Mouse (Mus musculus): ENCODE results near the gene Fbxl19. TPM values are rescaled to one million over a fixed set of nuclear protein-coding genes. Genes with fewer than 3 reads are reported as not detected.

Fbxl19 gene
- polyA plus RNA-seq, 1 experiment from 2014 or later = 6.9 TPM

DNA sequence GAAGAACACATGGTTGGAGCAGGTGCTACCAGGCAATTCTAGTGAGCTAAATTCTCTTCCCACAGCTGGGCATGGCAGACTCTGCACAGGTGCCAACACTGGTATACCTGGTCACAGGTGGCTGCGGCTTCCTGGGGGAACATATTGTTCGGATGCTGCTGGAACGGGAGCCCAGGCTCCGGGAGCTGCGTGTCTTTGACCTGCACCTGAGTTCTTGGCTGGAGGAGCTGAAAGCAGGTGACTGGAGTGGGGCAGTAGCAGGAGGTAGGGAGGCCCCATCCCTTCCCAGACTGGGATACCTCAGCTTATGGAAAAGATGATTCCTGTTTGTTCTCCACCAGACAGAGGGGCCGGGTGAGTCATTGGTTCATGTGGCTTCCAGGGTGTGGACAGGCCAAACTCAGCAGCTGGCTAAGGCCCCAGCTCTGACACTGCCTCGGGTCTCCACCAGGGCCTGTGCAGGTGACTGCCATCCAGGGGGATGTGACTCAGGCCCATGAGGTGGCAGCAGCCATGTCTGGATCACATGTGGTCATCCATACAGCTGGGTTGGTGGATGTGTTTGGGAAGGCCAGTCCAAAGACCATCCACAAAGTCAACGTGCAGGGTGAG is 56.8 kb downstream of the Fbxl19 start:
- peaks cover 61% of the 10 kb centered on the region for H3K36me3 ChIP-seq (replicated peaks; ENCODE audit: control insufficient read depth, insufficient read depth)
- DNase-seq (ENCODE audit: low spot score) = no peak
- no peak overlapping the region for H3K4me3 ChIP-seq (replicated peaks; ENCODE audit: low read length)
- no peaks in the 10 kb centered on the region for H3K27me3 ChIP-seq (ENCODE audit: control insufficient read depth, insufficient read depth, low read length)
- WGBS = 91% methylated on average over 8 of the region's 8 CpGs
- no peak overlapping the region for H3K27ac ChIP-seq
- 0 out of 2 replicates have a peak, but pooled peaks have one; percentile 1 for ATAC-seq (ENCODE audit: low FRiP score)
- no peaks in the 10 kb centered on the region for H3K9me3 ChIP-seq (ENCODE audit: control insufficient read depth, low read length)
- H3K4me1 ChIP-seq (replicated peaks; ENCODE audit: control insufficient read depth, insufficient read depth, low read length) = 0 out of 2 replicates have a peak, but pooled peaks cover 5% of the 10 kb centered on the region
- peak overlapping the region; percentile 24; the same call in 1 of the 2 replicates for H3K4me2 ChIP-seq (replicated peaks)
- H3K9ac ChIP-seq = no peak overlapping the region

- Histone ChIP-seq H3K9me3 (ENCODE audit: control insufficient read depth, low read length) (no peaks in the 10 kb centered on the region), H3K36me3 (replicated peaks; ENCODE audit: control insufficient read depth, insufficient read depth) (peaks cover 56% of the 10 kb centered on the region), H3K4me2 (replicated peaks) (no peak overlapping the region), H3K4me1 (replicated peaks; ENCODE audit: control insufficient read depth, insufficient read depth, low read length) (0 out of 2 replicates have a peak, but pooled peaks cover 5% of the 10 kb centered on the region), H3K4me3 (replicated peaks; ENCODE audit: low read length) (no peak overlapping the region), H3K9ac (no peak overlapping the region), H3K27me3 (ENCODE audit: control insufficient read depth, insufficient read depth, low read length) (no peaks in the 10 kb centered on the region), H3K27ac (no peak overlapping the region)
- DNase-seq (ENCODE audit: low spot score) (no peak), ATAC-seq (ENCODE audit: low FRiP score) (no peak)
- 93% methylated on average over 17 of the region's 17 CpGs for WGBS
Measured at GRCm38 (mm10) chr7:127802313-127802712, 58.0 kb downstream of the Fbxl19 start.

DNA sequence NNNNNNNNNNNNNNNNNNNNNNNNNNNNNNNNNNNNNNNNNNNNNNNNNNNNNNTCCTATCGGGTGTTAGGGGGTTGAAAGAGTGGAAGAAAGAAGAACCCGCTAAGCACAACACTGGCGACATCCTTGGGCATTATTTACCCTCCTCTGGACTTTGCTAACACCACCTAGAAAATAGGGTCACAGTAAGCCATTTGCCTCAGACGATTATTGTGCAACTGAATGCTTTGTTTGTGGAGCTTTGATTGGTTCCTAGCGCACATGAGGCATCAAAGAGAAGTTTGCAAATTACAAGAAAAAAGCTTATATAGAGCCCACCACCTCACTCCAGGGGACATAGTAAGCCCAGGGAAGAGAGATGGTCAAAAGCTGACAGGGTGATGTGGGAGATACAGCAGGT is 64.5 kb downstream of the Fbxl19 start:
- H3K9me3 ChIP-seq (ENCODE audit: control insufficient read depth, low read length) = no peaks in the 10 kb centered on the region
- WGBS = 80% methylated on average over 5 of the region's 5 CpGs
- no peaks in the 10 kb centered on the region for H3K27me3 ChIP-seq (ENCODE audit: control insufficient read depth, insufficient read depth, low read length)
- H3K4me3 ChIP-seq (replicated peaks; ENCODE audit: low read length) = no peak overlapping the region
- peaks cover 78% of the 10 kb centered on the region for H3K36me3 ChIP-seq (replicated peaks; ENCODE audit: control insufficient read depth, insufficient read depth)
- no peak overlapping the region for H3K4me2 ChIP-seq (replicated peaks)
- no peak overlapping the region for H3K9ac ChIP-seq
- DNase-seq (ENCODE audit: low spot score) = no peak
- no peak for ATAC-seq (ENCODE audit: low FRiP score)
- no peak overlapping the region for H3K27ac ChIP-seq
- no peaks in the 10 kb centered on the region for H3K4me1 ChIP-seq (replicated peaks; ENCODE audit: control insufficient read depth, insufficient read depth, low read length)

DNA sequence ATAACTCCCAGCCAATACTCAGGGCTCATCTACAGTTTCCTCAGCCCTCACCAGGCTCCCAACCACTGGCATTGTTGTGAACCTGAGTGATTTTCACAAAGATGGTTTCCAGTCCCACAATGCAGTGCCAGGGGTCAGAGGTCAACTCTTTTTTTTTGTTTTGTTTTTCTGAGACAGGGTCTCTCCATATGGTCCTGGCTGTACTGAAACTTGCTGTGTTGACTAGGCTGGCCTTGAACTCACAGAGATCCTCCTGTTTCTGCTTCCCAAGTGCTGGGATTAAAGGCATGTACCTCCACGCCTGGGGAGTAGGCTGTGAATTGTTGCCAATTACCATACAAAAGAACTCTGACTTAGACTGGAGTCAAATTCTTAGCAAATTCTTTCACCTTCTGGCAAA is 65.5 kb downstream of the Fbxl19 start:
- Histone ChIP-seq H3K9ac (no peak overlapping the region), H3K27me3 (ENCODE audit: control insufficient read depth, insufficient read depth, low read length) (no peaks in the 10 kb centered on the region), H3K27ac (no peak overlapping the region), H3K4me1 (replicated peaks; ENCODE audit: control insufficient read depth, insufficient read depth, low read length) (no peaks in the 10 kb centered on the region), H3K4me2 (replicated peaks) (no peak overlapping the region), H3K36me3 (replicated peaks; ENCODE audit: control insufficient read depth, insufficient read depth) (peaks cover 87% of the 10 kb centered on the region), H3K4me3 (replicated peaks; ENCODE audit: low read length) (no peak overlapping the region), H3K9me3 (ENCODE audit: control insufficient read depth, low read length) (no peaks in the 10 kb centered on the region)
- DNase-seq (ENCODE audit: low spot score) (no peak), ATAC-seq (ENCODE audit: low FRiP score) (no peak)
- WGBS = 94% methylated on average over 1 of the region's 1 CpGs

DNA sequence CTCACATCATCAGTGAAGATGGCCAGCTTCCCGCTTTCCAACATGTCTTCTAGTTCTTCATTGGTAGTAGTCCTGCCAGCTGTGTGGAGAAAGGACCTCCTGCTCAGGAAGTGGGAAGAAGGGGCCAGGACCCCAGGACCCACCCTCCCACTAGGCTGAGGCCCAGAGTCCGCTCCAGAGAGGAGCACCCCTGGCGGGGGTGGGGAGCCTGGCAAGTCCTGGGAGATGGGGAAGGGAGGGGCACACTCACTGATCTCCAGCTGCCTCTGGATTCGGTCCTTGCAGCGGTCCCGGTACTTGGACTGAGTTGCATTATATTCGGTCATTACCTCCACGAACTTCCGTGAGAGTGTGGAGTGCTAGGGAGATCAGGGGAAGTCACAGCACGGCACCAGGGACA is 66.3 kb downstream of the Fbxl19 start:
- no peak overlapping the region for H3K9ac ChIP-seq
- no peaks in the 10 kb centered on the region for H3K4me1 ChIP-seq (replicated peaks; ENCODE audit: control insufficient read depth, insufficient read depth, low read length)
- H3K27me3 ChIP-seq (ENCODE audit: control insufficient read depth, insufficient read depth, low read length) = no peaks in the 10 kb centered on the region
- WGBS = 77% methylated on average over 10 of the region's 10 CpGs
- DNase-seq (ENCODE audit: low spot score) = no peak
- no peaks in the 10 kb centered on the region for H3K9me3 ChIP-seq (ENCODE audit: control insufficient read depth, low read length)
- H3K36me3 ChIP-seq (replicated peaks; ENCODE audit: control insufficient read depth, insufficient read depth) = peaks cover 89% of the 10 kb centered on the region
- no peak overlapping the region for H3K4me2 ChIP-seq (replicated peaks)
- no peak overlapping the region for H3K4me3 ChIP-seq (replicated peaks; ENCODE audit: low read length)
- ATAC-seq (ENCODE audit: low FRiP score) = no peak
- no peak overlapping the region for H3K27ac ChIP-seq

DNA sequence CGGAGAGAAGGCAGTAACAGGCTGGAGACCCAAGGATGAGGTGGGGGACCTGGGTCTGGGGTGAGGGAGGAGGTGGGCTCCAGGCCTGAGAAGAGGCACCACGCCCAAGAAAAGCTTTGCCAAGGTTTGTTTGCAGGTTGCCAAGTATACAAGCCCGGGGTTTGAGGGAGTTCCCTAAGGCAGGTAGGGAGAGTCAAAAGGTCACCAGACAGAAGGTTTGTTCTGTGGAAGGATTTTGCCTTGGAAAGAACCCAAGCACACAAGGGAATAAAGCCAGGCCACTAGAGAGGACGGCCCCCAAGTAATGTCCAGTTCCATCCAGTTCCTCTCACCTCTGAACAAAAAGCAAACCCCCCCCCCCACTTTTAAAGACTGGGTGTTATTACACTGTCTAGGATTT is 66.9 kb downstream of the Fbxl19 start:
- 80% methylated on average over 4 of the region's 4 CpGs for WGBS
- H3K9me3 ChIP-seq (ENCODE audit: control insufficient read depth, low read length) = no peaks in the 10 kb centered on the region
- H3K27me3 ChIP-seq (ENCODE audit: control insufficient read depth, insufficient read depth, low read length) = no peaks in the 10 kb centered on the region
- no peak overlapping the region for H3K27ac ChIP-seq
- H3K4me2 ChIP-seq (replicated peaks) = no peak overlapping the region
- no peak overlapping the region for H3K4me3 ChIP-seq (replicated peaks; ENCODE audit: low read length)
- H3K9ac ChIP-seq = no peak overlapping the region
- no peak for DNase-seq (ENCODE audit: low spot score)
- no peak for ATAC-seq (ENCODE audit: low FRiP score)
- peaks cover 86% of the 10 kb centered on the region for H3K36me3 ChIP-seq (replicated peaks; ENCODE audit: control insufficient read depth, insufficient read depth)
- no peaks in the 10 kb centered on the region for H3K4me1 ChIP-seq (replicated peaks; ENCODE audit: control insufficient read depth, insufficient read depth, low read length)

DNA sequence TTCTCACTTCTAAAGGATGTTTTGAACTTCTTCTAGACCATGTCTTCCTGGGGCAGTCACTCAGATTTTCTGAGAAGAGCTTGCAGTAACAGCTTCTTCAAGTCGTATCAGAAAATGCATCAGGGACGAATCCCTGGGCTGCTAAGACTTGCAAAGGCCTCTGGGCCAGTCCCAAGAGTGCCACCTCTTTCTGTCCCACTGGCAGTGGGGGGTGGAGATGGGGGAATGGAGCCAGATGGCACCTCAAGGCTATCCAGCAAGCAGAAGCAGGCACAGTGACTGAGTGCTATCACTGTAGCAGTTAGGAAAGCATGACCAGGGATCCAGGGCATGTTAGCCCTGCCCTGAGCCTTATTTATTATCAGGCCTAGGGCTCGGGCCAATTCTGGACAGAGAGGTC is 67.9 kb downstream of the Fbxl19 start:
- no peak overlapping the region for H3K4me3 ChIP-seq (replicated peaks; ENCODE audit: low read length)
- H3K9ac ChIP-seq = no peak overlapping the region
- no peak overlapping the region for H3K27ac ChIP-seq
- H3K27me3 ChIP-seq (ENCODE audit: control insufficient read depth, insufficient read depth, low read length) = no peaks in the 10 kb centered on the region
- no peak for ATAC-seq (ENCODE audit: low FRiP score)
- no peaks in the 10 kb centered on the region for H3K4me1 ChIP-seq (replicated peaks; ENCODE audit: control insufficient read depth, insufficient read depth, low read length)
- WGBS = 91% methylated on average over 3 of the region's 3 CpGs
- no peak for DNase-seq (ENCODE audit: low spot score)
- no peaks in the 10 kb centered on the region for H3K9me3 ChIP-seq (ENCODE audit: control insufficient read depth, low read length)
- peaks cover 81% of the 10 kb centered on the region for H3K36me3 ChIP-seq (replicated peaks; ENCODE audit: control insufficient read depth, insufficient read depth)
- H3K4me2 ChIP-seq (replicated peaks) = no peak overlapping the region

GRCm38 (mm10) chr7:127813821-127814220 is 69.5 kb downstream of the Fbxl19 start:
- no peak overlapping the region for H3K4me3 ChIP-seq (replicated peaks; ENCODE audit: low read length)
- no peaks in the 10 kb centered on the region for H3K4me1 ChIP-seq (replicated peaks; ENCODE audit: control insufficient read depth, insufficient read depth, low read length)
- H3K27me3 ChIP-seq (ENCODE audit: control insufficient read depth, insufficient read depth, low read length) = no peaks in the 10 kb centered on the region
- no peak overlapping the region for H3K9ac ChIP-seq
- no peaks in the 10 kb centered on the region for H3K9me3 ChIP-seq (ENCODE audit: control insufficient read depth, low read length)
- H3K4me2 ChIP-seq (replicated peaks) = no peak overlapping the region
- H3K27ac ChIP-seq = no peak overlapping the region
- peaks cover 72% of the 10 kb centered on the region for H3K36me3 ChIP-seq (replicated peaks; ENCODE audit: control insufficient read depth, insufficient read depth)
- ATAC-seq (ENCODE audit: low FRiP score) (no peak), DNase-seq (ENCODE audit: low spot score) (no peak)
- 90% methylated on average over 4 of the region's 4 CpGs for WGBS

DNA sequence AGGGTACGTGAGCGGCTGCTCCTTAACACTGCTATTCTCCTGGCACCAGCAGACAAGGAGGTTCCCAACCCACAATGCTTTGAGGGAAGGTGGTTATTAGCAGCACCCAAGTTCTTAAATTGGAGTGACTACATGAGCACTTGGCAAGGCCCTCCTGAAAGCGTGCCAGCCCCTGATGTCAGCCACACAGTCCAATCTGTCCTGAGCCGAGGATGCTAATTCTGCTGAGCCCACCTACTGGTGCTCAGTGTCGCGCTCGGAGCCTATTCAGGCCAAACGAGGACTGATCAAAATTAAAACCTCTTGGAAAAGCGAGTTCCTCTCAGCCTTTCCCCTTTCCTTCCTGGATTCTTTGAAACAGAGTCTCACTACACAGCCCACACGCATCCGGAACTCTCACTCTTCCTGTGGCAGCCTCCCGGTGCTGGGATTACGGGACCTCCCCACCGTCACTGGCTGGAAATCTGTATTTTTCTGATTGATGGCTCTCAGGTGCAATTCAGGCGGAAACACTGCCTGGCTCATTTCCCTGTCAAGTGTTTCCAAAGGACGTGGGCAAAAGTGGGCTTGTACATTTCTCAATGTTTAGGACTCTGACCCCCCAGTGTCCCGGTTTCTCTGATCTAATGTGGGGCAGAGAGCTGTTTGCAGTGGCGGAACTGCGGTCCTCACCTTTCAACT is 70.0 kb downstream of the Fbxl19 start:
- Histone ChIP-seq H3K36me3 (replicated peaks; ENCODE audit: control insufficient read depth, insufficient read depth) (peaks cover 66% of the 10 kb centered on the region), H3K4me2 (replicated peaks) (no peak overlapping the region), H3K9ac (no peak overlapping the region), H3K9me3 (ENCODE audit: control insufficient read depth, low read length) (no peaks in the 10 kb centered on the region), H3K4me3 (replicated peaks; ENCODE audit: low read length) (no peak overlapping the region), H3K27ac (no peak overlapping the region), H3K4me1 (replicated peaks; ENCODE audit: control insufficient read depth, insufficient read depth, low read length) (no peaks in the 10 kb centered on the region), H3K27me3 (ENCODE audit: control insufficient read depth, insufficient read depth, low read length) (no peaks in the 10 kb centered on the region)
- WGBS = 84% methylated on average over 19 of the region's 19 CpGs
- ATAC-seq (ENCODE audit: low FRiP score) (no peak), DNase-seq (ENCODE audit: low spot score) (no peak)

Data from hindbrain, embryonic 14.5 days (tissue).